ENCODE assay signal across 8 mouse cellular contexts in genomic region chr15:31529811-31530658, GRCm38 (mm10). TPM values are rescaled to one million over a fixed set of nuclear protein-coding genes. Genes with fewer than 3 reads are reported as not detected.
DNase-seq lines count a peak whose midpoint lies in the region; ATAC-seq and TF ChIP-seq lines count a peak whose summit lies in the region.

No protein-coding gene starts in this region.

- peaks cover 54% of the 10 kb centered on the region for H3K79me3 ChIP-seq in C2C12 (ENCODE audit: low read depth)

- peaks cover 61% of the 10 kb centered on the region for H3K79me2 ChIP-seq in C2C12 (ENCODE audit: control insufficient read depth, insufficient read depth)

- TF ChIP-seq CTCF in C2C12 (IDR thresholded peaks at IDR 0.05; ENCODE audit: control insufficient read depth, insufficient read depth, insufficient read length), result no peak
- no peak for TF ChIP-seq CTCF in kidney, postnatal 0 days (IDR thresholded peaks at IDR 0.05; ENCODE audit: low read depth)

- H3K27ac ChIP-seq in embryonic facial prominence, embryonic 12.5 days, result peak overlapping the region; percentile 98
- H3K27ac ChIP-seq in heart, embryonic 15.5 days, result peak overlapping the region; percentile 98
- H3K27ac ChIP-seq in kidney, postnatal 0 days, result peak overlapping the region; percentile 98

- peaks cover 7% of the 10 kb centered on the region for H3K4me1 ChIP-seq in embryonic facial prominence, embryonic 12.5 days
- H3K4me1 ChIP-seq in heart, embryonic 15.5 days (replicated peaks), result peaks cover 12% of the 10 kb centered on the region
- no peaks in the 10 kb centered on the region for H3K4me1 ChIP-seq in kidney, postnatal 0 days (replicated peaks; ENCODE audit: insufficient read depth, low read length)

- H3K9ac ChIP-seq in embryonic facial prominence, embryonic 12.5 days, result peak overlapping the region; percentile 97
- peak overlapping the region; percentile 80 for H3K9ac ChIP-seq in heart, embryonic 15.5 days
- peak overlapping the region; percentile 95 for H3K9ac ChIP-seq in kidney, postnatal 0 days (ENCODE audit: low read depth, low read length)

- no peaks in the 10 kb centered on the region for H3K9me3 ChIP-seq in embryonic facial prominence, embryonic 12.5 days
- no peaks in the 10 kb centered on the region for H3K9me3 ChIP-seq in heart, embryonic 15.5 days (replicated peaks)
- no peaks in the 10 kb centered on the region for H3K9me3 ChIP-seq in kidney, postnatal 0 days (replicated peaks; ENCODE audit: low read length)

- H3K4me3 ChIP-seq in C2C12 (ENCODE audit: insufficient read depth, poor library complexity, severe bottlenecking), result peak overlapping the region; percentile 99
- H3K4me3 ChIP-seq in embryonic facial prominence, embryonic 12.5 days, result peak overlapping the region; percentile 93
- peak overlapping the region; percentile 77 for H3K4me3 ChIP-seq in heart, embryonic 15.5 days
- peak overlapping the region; percentile 95 for H3K4me3 ChIP-seq in kidney, postnatal 0 days (replicated peaks; ENCODE audit: low read depth, low read length)

- ATAC-seq in embryonic facial prominence, embryonic 12.5 days (ENCODE audit: insufficient number of reproducible peaks, insufficient read depth, low FRiP score, low TSS enrichment), result peak; percentile 32
- peak; percentile 60 for ATAC-seq in heart, embryonic 15.5 days (replicated peaks; ENCODE audit: insufficient number of reproducible peaks, insufficient read depth, low FRiP score, low read depth)
- ATAC-seq in kidney, postnatal 0 days (replicated peaks; ENCODE audit: low FRiP score, low read depth), result peak; percentile 68

- peak; percentile 52 for DNase-seq in adrenal gland, adult 8-10 months
- DNase-seq in kidney, postnatal 0 days (ENCODE audit: low spot score), result peak; percentile 53
- DNase-seq in lung, postnatal 10 days, result peak; percentile 56
- DNase-seq in right cerebral cortex, adult 2 months (ENCODE audit: low spot score in 2 of 2), result peak; percentile 27 to 32
- DNase-seq in urinary bladder, postnatal 36 days (ENCODE audit: low spot score in 2 of 2), result peak; percentile 33 to 35

- no peaks in the 10 kb centered on the region for H3K27me3 ChIP-seq in C2C12 (ENCODE audit: control insufficient read depth, insufficient read depth, insufficient read length)
- H3K27me3 ChIP-seq in embryonic facial prominence, embryonic 12.5 days, result no peaks in the 10 kb centered on the region
- H3K27me3 ChIP-seq in heart, embryonic 15.5 days, result no peaks in the 10 kb centered on the region
- no peaks in the 10 kb centered on the region for H3K27me3 ChIP-seq in kidney, postnatal 0 days (ENCODE audit: insufficient read depth, low read length)

- H3ac ChIP-seq in C2C12 (ENCODE audit: control insufficient read depth, insufficient read length, low read depth), result peak overlapping the region; percentile 86

- H3K4me2 ChIP-seq in embryonic facial prominence, embryonic 12.5 days (replicated peaks), result peak overlapping the region; percentile 69
- peak overlapping the region; percentile 73 for H3K4me2 ChIP-seq in heart, embryonic 15.5 days
- H3K4me2 ChIP-seq in kidney, postnatal 0 days (ENCODE audit: low read length), result peak overlapping the region; percentile 68

- H3K36me3 ChIP-seq in C2C12 (ENCODE audit: control insufficient read depth, insufficient read depth), result no peaks in the 10 kb centered on the region
- no peaks in the 10 kb centered on the region for H3K36me3 ChIP-seq in embryonic facial prominence, embryonic 12.5 days
- H3K36me3 ChIP-seq in heart, embryonic 15.5 days, result no peaks in the 10 kb centered on the region
- no peaks in the 10 kb centered on the region for H3K36me3 ChIP-seq in kidney, postnatal 0 days (ENCODE audit: insufficient read depth, low read length)

- under 1% methylated on average over 43 of the region's 56 CpGs for WGBS in embryonic facial prominence, embryonic 12.5 days
- under 1% methylated on average over 56 of the region's 56 CpGs for WGBS in heart, embryonic 15.5 days
- WGBS in kidney, postnatal 0 days, result under 1% methylated on average over 47 of the region's 56 CpGs

TF ChIP-seq in C2C12, 6 proteins besides CTCF, POLR2A, EP300 and RAD21:
- no peak for TF ChIP-seq MAX (IDR thresholded peaks at IDR 0.05)
- no peak for TF ChIP-seq MYOD1 (IDR thresholded peaks at IDR 0.05; ENCODE audit: control insufficient read depth, insufficient read length, low read depth)
- no peak for TF ChIP-seq USF1 (IDR thresholded peaks at IDR 0.05; ENCODE audit: low read depth)
- no peak for TF ChIP-seq FOSL1 (IDR thresholded peaks at IDR 0.05; ENCODE audit: insufficient read depth, low read length, poor library complexity, severe bottlenecking)
- TF ChIP-seq MYOG (IDR thresholded peaks at IDR 0.05; ENCODE audit: control insufficient read depth, extremely low read depth, insufficient read length), result no peak
- TF ChIP-seq CEBPB (IDR thresholded peaks at IDR 0.05; ENCODE audit: low read depth), result no peak

RNA-seq across cellular contexts. Expression of gene March6, which starts 0.8 kb away (rescaled TPM):
- polyA plus RNA-seq in C2C12 (2012; fragmentation: generic; extraction: Trizol), result 22.5 TPM
- total RNA-seq in adrenal gland, adult 8-10 months (2022), result 100 to 1,000 TPM; 143 to 180 (median 160) TPM
- 44.0 and 44.6 TPM in 2 replicates for polyA plus RNA-seq in embryonic facial prominence, embryonic 12.5 days (2016; fragmentation: Nextera tagmentation; extraction: Ambion mirVana)
- polyA plus RNA-seq in heart, embryonic 15.5 days (2015; fragmentation: Nextera tagmentation; extraction: Ambion mirVana), result 26.0 and 27.3 TPM in 2 replicates
- polyA plus RNA-seq in kidney, postnatal 0 days (2015; fragmentation: Nextera tagmentation; extraction: Ambion mirVana), result 24.9 and 27.6 TPM in 2 replicates

RNA-seq across cellular contexts. Expression of gene Cmbl, which starts 35.2 kb away (rescaled TPM):
- polyA plus RNA-seq in C2C12 (2012; fragmentation: generic; extraction: Trizol), result 5.3 TPM
- total RNA-seq in adrenal gland, adult 8-10 months (2022), result 100 to 1,000 TPM; 160 to 274 (median 195) TPM
- 2.1 and 2.2 TPM in 2 replicates for polyA plus RNA-seq in embryonic facial prominence, embryonic 12.5 days (2016; fragmentation: Nextera tagmentation; extraction: Ambion mirVana)
- polyA plus RNA-seq in heart, embryonic 15.5 days (2015; fragmentation: Nextera tagmentation; extraction: Ambion mirVana), result 9.5 and 9.9 TPM in 2 replicates
- polyA plus RNA-seq in kidney, postnatal 0 days (2015; fragmentation: Nextera tagmentation; extraction: Ambion mirVana), result 60.0 and 66.9 TPM in 2 replicates

Comparison
In these comparisons a context has a peak if more than half of its experiments do, and no peak if none do; other contexts are left out.
1. Peak in every context shown above with its lines: DNase-seq, ATAC-seq, H3K4me3 ChIP-seq and H3K27ac ChIP-seq.